Comparison of ENCODE assay signal across 18 mouse cellular contexts in the genomic region with DNA sequence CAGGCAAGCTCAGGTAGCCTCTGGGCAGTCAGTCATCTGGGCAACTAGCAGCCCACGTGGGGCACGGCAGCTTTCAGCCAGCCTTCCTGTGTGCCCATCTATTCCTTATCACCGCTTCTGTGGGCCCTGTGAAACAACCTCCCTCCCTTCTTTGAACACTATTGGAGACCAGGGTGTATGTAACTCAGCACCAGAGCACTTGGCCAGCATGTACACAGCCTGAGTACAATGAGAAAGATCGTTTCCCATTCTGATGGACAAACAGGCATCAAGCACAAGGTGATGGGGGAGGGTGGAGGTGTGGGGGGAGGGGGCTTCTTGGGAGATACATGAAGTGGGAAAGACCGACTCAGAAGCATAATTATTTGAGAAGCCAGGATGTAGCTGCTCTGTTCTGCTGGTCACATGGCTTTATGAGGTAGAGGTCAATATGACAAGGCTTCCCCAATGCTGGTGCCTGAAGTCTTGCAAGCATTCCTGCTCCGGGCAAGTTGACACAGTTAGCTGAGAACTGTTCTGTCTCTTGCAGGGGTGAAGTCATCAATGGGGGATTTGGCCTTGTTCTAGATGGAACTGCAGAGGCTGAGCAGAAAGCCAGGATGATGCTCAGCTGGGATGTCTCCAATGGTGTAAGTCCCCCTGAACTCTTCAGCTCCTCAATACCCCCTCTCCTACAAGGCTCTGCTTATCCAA. TPM values are rescaled to one million over a fixed set of nuclear protein-coding genes. Genes with fewer than 3 reads are reported as not detected.
DNase-seq lines count a peak whose midpoint lies in the region; ATAC-seq and TF ChIP-seq lines count a peak whose summit lies in the region.
"Had no signal": no experiment of that assay in that cellular context is flagged by ENCODE, and none has a peak within 500 bp of the region (broad histone marks: within the 10 kb centered on the region; RNA-seq: fewer than 3 reads in every experiment).

No protein-coding gene starts in this region.

- no peak overlapping the region for H3K4me2 ChIP-seq in kidney, embryonic 16.5 days (replicated peaks; ENCODE audit: low read depth, low read length)
- H3K4me2 ChIP-seq in embryonic facial prominence, embryonic 15.5 days (replicated peaks), result no peak overlapping the region
- H3K4me2 ChIP-seq in stomach, postnatal 0 days (replicated peaks; ENCODE audit: low read depth), result no peak overlapping the region
- H3K4me2 ChIP-seq: forebrain, embryonic 13.5 days; neural tube, embryonic 15.5 days had no signal

- no peak for TF ChIP-seq CTCF in stomach, postnatal 0 days (IDR thresholded peaks at IDR 0.05; ENCODE audit: low read depth)

- no peak overlapping the region for H3K9ac ChIP-seq in kidney, embryonic 16.5 days (replicated peaks; ENCODE audit: low read length)
- no peak overlapping the region for H3K9ac ChIP-seq in embryonic facial prominence, embryonic 15.5 days
- H3K9ac ChIP-seq in stomach, postnatal 0 days (ENCODE audit: low read length), result no peak overlapping the region
- H3K9ac ChIP-seq: forebrain, embryonic 13.5 days; liver, embryonic 14.5 days; neural tube, embryonic 15.5 days had no signal

- no peaks in the 10 kb centered on the region for H3K9me3 ChIP-seq in kidney, embryonic 16.5 days (ENCODE audit: low read length)
- no peaks in the 10 kb centered on the region for H3K9me3 ChIP-seq in embryonic facial prominence, embryonic 15.5 days (replicated peaks)
- H3K9me3 ChIP-seq in stomach, postnatal 0 days (ENCODE audit: control insufficient read depth, low read length), result no peaks in the 10 kb centered on the region
- H3K9me3 ChIP-seq: forebrain, embryonic 13.5 days; neural tube, embryonic 15.5 days had no signal

- H3K27ac ChIP-seq in kidney, embryonic 16.5 days (ENCODE audit: low read length), result peak overlapping the region; percentile 68; the same call in 1 of the 2 replicates
- peak overlapping the region; percentile 91 for H3K27ac ChIP-seq in embryonic facial prominence, embryonic 15.5 days (replicated peaks)
- peak overlapping the region; percentile 84; the same call in 1 of the 2 replicates for H3K27ac ChIP-seq in stomach, postnatal 0 days (replicated peaks)
- H3K27ac ChIP-seq: liver, embryonic 14.5 days had no signal

- no peak for ATAC-seq in kidney, embryonic 16.5 days (ENCODE audit: low FRiP score, low TSS enrichment)
- ATAC-seq in embryonic facial prominence, embryonic 15.5 days (ENCODE audit: insufficient number of reproducible peaks, low FRiP score, low TSS enrichment, low read depth), result no peak
- no peak for ATAC-seq in stomach, postnatal 0 days (ENCODE audit: low FRiP score, low TSS enrichment)
- ATAC-seq: CD4-positive, CD25-positive, alpha-beta regulatory T cell, adult 4 months; inflammation-experienced regulatory T-cells, adult 6 months had no signal

- peaks cover 30% of the 10 kb centered on the region for H3K4me1 ChIP-seq in kidney, embryonic 16.5 days (ENCODE audit: insufficient read depth, low read length)
- H3K4me1 ChIP-seq in embryonic facial prominence, embryonic 15.5 days, result peaks cover 39% of the 10 kb centered on the region
- H3K4me1 ChIP-seq in stomach, postnatal 0 days (replicated peaks; ENCODE audit: control insufficient read depth, insufficient read depth), result peaks cover 8% of the 10 kb centered on the region; the same call in 1 of the 2 replicates
- H3K4me1 ChIP-seq: neural tube, embryonic 15.5 days had no signal

- H3K4me3 ChIP-seq in kidney, embryonic 16.5 days (ENCODE audit: low read length), result no peak overlapping the region
- H3K4me3 ChIP-seq in embryonic facial prominence, embryonic 15.5 days (replicated peaks), result no peak overlapping the region
- no peak overlapping the region for H3K4me3 ChIP-seq in stomach, postnatal 0 days (ENCODE audit: low read depth, low read length)
- H3K4me3 ChIP-seq: forebrain, embryonic 13.5 days; myocyte; neural tube, embryonic 15.5 days had no signal

- WGBS in kidney, embryonic 16.5 days, result 86% methylated on average over 6 of the region's 6 CpGs
- 86% methylated on average over 6 of the region's 6 CpGs for WGBS in embryonic facial prominence, embryonic 15.5 days
- WGBS in stomach, postnatal 0 days, result 73% methylated on average over 6 of the region's 6 CpGs

- TF ChIP-seq EP300 in stomach, postnatal 0 days (optimal IDR thresholded peaks at IDR 0.05), result no peak

- H3K27me3 ChIP-seq in kidney, embryonic 16.5 days (ENCODE audit: insufficient read depth, low read length), result no peaks in the 10 kb centered on the region
- no peaks in the 10 kb centered on the region for H3K27me3 ChIP-seq in embryonic facial prominence, embryonic 15.5 days
- H3K27me3 ChIP-seq in stomach, postnatal 0 days (ENCODE audit: control insufficient read depth, insufficient read depth, low read length), result no peaks in the 10 kb centered on the region
- H3K27me3 ChIP-seq: neural tube, embryonic 15.5 days had no signal

- DNase-seq in kidney, adult 9 months, result no peak
- peak; percentile 59 for DNase-seq in adipocyte (ENCODE audit: low spot score)
- DNase-seq in stomach, postnatal 0 days (ENCODE audit: low spot score), result no peak
- DNase-seq in layer of hippocampus, postnatal 10 days (ENCODE audit: low spot score in 2 of 2), result no peak
- DNase-seq in gastrocnemius, adult 8-10 months (ENCODE audit: low spot score in 2 of 2), result no peak
- DNase-seq: layer of hippocampus, adult 9-11 months; midbrain, embryonic 14.5 days had no signal

- no peaks in the 10 kb centered on the region for H3K36me3 ChIP-seq in kidney, embryonic 16.5 days (ENCODE audit: insufficient read depth, low read length)
- H3K36me3 ChIP-seq in embryonic facial prominence, embryonic 15.5 days, result no peaks in the 10 kb centered on the region
- H3K36me3 ChIP-seq in stomach, postnatal 0 days (ENCODE audit: control insufficient read depth, insufficient read depth, low read length), result no peaks in the 10 kb centered on the region
- H3K36me3 ChIP-seq: neural tube, embryonic 15.5 days had no signal

RNA-seq across cellular contexts. Expression of a gene that starts 8.2 kb away (rescaled TPM):
- 6.4 and 7.5 TPM in 2 replicates for polyA plus RNA-seq in kidney, embryonic 16.5 days (2015; fragmentation: Nextera tagmentation; extraction: Ambion mirVana)
- 9.5 and 9.9 TPM in 2 replicates for polyA plus RNA-seq in embryonic facial prominence, embryonic 15.5 days (2015; fragmentation: Nextera tagmentation; extraction: Ambion mirVana)
- polyA plus RNA-seq in stomach, postnatal 0 days (2015; fragmentation: Nextera tagmentation; extraction: Ambion mirVana), result 4.7 and 4.9 TPM in 2 replicates
- total RNA-seq in layer of hippocampus, postnatal 10 days (2021), result 10 to 100 TPM; 25.5 to 26.4 TPM
- 10 to 100 TPM; 11.6 to 14.2 (median 12.1) TPM for total RNA-seq in gastrocnemius, adult 8-10 months (2022)

RNA-seq across cellular contexts. Expression of a gene that starts 28.0 kb away (rescaled TPM):
- polyA plus RNA-seq in kidney, embryonic 16.5 days (2015; fragmentation: Nextera tagmentation; extraction: Ambion mirVana), result 0.15 and 0.19 TPM in 2 replicates
- polyA plus RNA-seq in embryonic facial prominence, embryonic 15.5 days (2015; fragmentation: Nextera tagmentation; extraction: Ambion mirVana), result 0.07 and 0.19 TPM in 2 replicates
- 0.16 and 0.33 TPM in 2 replicates for polyA plus RNA-seq in stomach, postnatal 0 days (2015; fragmentation: Nextera tagmentation; extraction: Ambion mirVana)
- total RNA-seq in layer of hippocampus, postnatal 10 days (2021), result under 1 TPM in 1 of 2 experiments, not detected in 1; 0.13 TPM
- under 1 TPM in 1 of 4 experiments, not detected in 3; 0.11 TPM for total RNA-seq in gastrocnemius, adult 8-10 months (2022)
- total RNA-seq: left cerebral cortex, postnatal 10 days had no signal
- polyA plus RNA-seq: CD4-positive, CD25-positive, alpha-beta regulatory T cell, adult 4 months; forebrain, embryonic 13.5 days; hindbrain, embryonic 11.5 days; inflammation-experienced regulatory T-cells, adult 6 months; midbrain, embryonic 14.5 days; myocyte; neural tube, embryonic 15.5 days had no signal

RNA-seq across cellular contexts. Expression of a gene that starts 36.1 kb away (rescaled TPM):
- 5.8 and 6.7 TPM in 2 replicates for polyA plus RNA-seq in kidney, embryonic 16.5 days (2015; fragmentation: Nextera tagmentation; extraction: Ambion mirVana)
- 4.4 and 6.8 TPM in 2 replicates for polyA plus RNA-seq in embryonic facial prominence, embryonic 15.5 days (2015; fragmentation: Nextera tagmentation; extraction: Ambion mirVana)
- 0.40 and 0.87 TPM in 2 replicates for polyA plus RNA-seq in stomach, postnatal 0 days (2015; fragmentation: Nextera tagmentation; extraction: Ambion mirVana)
- total RNA-seq in layer of hippocampus, postnatal 10 days (2021), result under 1 TPM in 1 of 2 experiments, not detected in 1; 0.20 TPM
- total RNA-seq in gastrocnemius, adult 8-10 months (2022), result not detected
- total RNA-seq: left cerebral cortex, postnatal 10 days had no signal
- polyA plus RNA-seq: CD4-positive, CD25-positive, alpha-beta regulatory T cell, adult 4 months; forebrain, embryonic 13.5 days; heart, embryonic 16.5 days; hindbrain, embryonic 11.5 days; inflammation-experienced regulatory T-cells, adult 6 months; midbrain, embryonic 14.5 days had no signal
